Mouse (Mus musculus) thymus, postnatal 0 days (tissue): Measurements from ENCODE around the gene Gatad2b. TPM values are rescaled to one million over a fixed set of nuclear protein-coding genes. Genes with fewer than 3 reads are reported as not detected.

Experiments
- DNase-seq: peaks from one replicate; pipeline ENCODE4 v3.0.0-alpha.2; 2015; ENCODE audit warnings: low spot score
- polyA plus RNA-seq: library from polyadenylated mRNA; unstranded; fragments of >200 nt; fragmentation: Nextera tagmentation; extraction: Ambion mirVana; gene quantifications from 2 replicates; pipeline ENCODE4 v1.2.1, GENCODE M21; 2015

Gatad2b gene
- polyA plus RNA-seq, 1 experiment from 2014 or later: 14.1 TPM

DNA sequence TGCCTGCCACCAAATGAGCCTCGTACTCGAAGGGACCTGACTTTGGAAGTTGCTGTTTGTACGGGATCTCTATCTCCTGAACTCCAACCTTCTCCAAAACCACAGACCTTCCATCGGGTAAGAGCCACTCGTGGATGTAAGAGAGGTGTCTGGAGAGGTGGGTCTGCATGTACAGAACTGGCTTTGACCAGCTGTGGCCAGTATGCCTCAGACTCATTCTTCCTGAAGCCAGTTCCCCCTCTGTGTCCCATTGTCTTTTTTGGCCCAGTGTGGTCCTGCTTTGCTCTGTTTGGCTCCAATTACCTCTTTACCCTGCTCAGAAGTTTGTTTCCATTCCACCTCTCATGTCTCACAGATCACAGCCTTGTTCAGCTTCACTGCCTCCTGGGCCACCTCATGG is 85.5 kb downstream of the Gatad2b start:
- DNase-seq: no peak

DNA sequence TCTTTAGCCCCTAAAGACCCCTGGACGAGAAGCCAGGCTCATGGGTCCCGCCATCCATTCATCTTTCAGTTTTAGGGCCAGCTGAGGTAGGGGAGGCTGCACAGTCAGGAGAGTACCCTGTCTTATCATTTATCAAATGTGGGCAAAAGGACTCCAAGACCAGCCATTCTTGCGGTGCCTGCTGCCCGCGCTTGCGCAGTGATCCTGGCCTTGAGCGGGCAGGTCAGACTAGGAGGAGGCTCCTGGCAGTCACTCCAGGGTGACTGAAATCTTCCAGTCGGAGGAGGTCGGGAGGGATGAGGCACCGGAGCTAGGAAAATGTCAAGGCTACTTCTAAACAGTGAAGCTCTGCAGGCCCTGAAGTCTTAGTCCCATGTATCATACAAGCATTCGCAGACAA is 88.7 kb downstream of the Gatad2b start:
- no peak for DNase-seq

DNA sequence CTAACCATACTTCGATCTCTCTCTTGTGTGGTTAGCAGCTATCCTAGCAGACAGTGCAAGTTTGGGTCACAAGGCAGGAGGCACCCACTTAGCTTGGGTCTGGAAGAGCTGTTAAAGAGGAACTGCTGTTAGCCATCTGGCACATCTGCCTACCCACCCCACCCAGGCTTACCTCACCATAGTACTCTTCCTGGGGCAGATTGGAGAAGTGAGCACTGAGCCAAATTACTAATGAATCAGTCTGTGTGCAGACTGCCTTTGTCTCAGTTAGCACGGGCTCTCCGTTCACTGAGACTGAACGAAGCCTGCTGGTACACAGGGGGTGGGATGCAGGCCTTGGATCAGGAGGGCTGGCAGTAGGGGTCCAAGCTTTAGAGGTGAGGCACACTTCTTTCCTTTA is 90.7 kb downstream of the Gatad2b start:
- DNase-seq: no peak

GRCm38 (mm10) chr3:90384851-90385375 is 91.9 kb downstream of the Gatad2b start:
- DNase-seq: no peak

- DNase-seq: no peak
Observed at GRCm38 (mm10) chr3:90386817-90387216, 93.8 kb downstream of the Gatad2b start.

GRCm38 (mm10) chr3:90387483-90387882 is 94.5 kb downstream of the Gatad2b start:
- DNase-seq: no peak

DNA sequence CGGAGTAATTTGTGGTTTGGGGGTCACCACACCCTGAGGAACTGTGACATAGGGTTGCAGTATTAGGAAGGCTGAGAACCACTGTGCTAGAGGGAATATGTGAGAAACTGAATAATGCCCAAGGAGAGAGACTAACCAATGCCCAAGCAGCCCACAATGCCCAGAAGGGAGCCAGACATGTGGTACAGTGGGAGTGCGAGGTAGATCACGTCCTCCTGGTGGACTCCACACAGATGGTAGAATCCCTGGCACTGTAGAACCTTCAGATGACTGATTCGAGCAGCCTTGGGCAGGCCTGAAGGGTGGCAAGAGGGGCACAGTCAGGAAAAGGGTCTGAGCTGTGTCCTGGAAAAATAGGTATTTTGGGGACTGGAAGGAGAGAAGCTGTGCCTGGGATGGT is 95.2 kb downstream of the Gatad2b start:
- DNase-seq: no peak

DNA sequence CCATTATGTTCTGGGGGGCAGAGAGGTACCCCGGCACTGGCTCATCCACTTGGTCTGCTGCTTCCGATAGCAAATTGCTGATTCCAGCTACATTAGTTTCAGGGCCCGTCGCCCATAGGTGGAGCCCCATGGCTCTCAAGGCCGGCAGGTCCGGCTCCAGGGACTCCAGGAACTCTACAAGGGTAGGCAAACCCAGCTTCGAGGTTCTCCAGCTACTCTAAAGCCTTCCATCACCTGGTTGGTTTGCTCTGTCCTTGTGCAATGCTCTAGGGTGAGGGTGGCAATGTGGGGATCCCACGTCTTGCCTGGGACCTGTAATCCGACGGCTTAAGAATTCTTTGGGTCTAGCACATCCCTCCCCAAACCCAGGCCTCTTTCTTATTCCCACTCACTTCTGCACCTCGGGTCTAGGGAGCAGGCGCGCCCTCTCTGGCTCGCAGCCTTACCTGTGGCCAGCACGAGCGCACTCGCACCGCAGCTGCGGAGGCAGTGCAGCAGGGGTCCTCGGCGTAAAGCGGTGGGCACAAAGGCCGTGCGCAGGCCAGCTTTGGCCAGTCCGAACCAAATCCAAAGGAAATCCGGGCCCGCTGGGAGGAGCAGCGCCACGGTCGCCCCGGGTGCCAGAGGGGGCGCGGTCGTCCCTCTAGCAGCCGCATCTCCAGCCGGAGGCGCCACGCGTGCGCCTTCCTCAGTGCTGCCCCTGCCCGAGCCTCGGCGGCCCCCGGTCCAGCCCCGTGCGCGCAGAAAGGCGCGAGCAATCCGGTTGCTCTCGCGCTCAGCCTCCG is 95.9 kb downstream of the Gatad2b start:
- no peak for DNase-seq

- DNase-seq: no peak
Observed at GRCm38 (mm10) chr3:90389511-90390490, 96.8 kb downstream of the Gatad2b start, which contains the start of gene Slc27a3. Gene Slc27a3, minus strand, starts transcription at chr3:90389938.

- DNase-seq: no peak
Observed at GRCm38 (mm10) chr3:90391004-90391403, 98.0 kb downstream of the Gatad2b start.

DNA sequence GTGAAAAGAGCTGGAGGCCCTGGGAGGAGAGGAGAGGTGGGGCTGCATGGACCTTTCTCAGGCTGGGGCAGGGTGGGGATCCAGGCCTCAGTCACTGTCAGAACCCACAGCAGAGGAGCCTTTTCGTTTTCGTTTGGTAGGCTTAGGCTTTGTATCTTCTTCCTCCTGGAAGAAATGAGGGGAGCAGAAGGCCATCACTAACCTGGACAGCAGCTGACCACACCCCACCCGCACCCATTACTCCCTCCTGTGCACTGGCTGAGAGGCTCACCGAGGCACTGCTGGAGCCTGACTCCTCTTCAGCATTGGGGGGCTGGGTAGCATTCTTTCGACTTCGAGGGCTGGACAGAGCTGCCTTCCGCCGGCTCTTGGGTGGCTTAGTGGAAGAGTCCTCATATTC is 99.0 kb downstream of the Gatad2b start:
- no peak for DNase-seq

GRCm38 (mm10) chr3:90392661-90393060 is 99.7 kb downstream of the Gatad2b start:
- DNase-seq: no peak

- no peak for DNase-seq
Observed at GRCm38 (mm10) chr3:90395629-90396028, 102.7 kb downstream of the Gatad2b start.

- no peak for DNase-seq
Observed at GRCm38 (mm10) chr3:90400993-90401392, 108.0 kb downstream of the Gatad2b start.

DNA sequence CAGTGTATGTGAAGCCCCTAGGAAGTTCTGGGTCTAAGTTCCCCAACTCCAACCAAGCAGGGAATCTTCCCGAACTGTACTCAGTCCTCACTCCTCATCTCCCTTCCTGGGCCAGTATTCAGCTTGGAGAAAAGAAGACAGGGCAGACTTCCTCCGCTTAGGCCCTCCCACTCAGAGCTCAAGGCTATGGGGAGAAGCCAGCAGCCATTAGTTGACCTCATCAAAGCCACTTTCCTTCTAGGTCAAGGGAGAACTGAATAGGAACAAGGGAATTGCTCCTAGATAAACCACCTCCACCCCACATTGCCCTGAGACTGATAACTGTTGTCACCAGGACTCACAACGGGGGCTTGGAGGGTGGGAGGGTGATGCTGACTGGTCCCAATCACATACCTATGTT is 111.1 kb downstream of the Gatad2b start:
- no peak for DNase-seq

- no peak for DNase-seq
Observed at GRCm38 (mm10) chr3:90404609-90405008, 111.6 kb downstream of the Gatad2b start.

DNA sequence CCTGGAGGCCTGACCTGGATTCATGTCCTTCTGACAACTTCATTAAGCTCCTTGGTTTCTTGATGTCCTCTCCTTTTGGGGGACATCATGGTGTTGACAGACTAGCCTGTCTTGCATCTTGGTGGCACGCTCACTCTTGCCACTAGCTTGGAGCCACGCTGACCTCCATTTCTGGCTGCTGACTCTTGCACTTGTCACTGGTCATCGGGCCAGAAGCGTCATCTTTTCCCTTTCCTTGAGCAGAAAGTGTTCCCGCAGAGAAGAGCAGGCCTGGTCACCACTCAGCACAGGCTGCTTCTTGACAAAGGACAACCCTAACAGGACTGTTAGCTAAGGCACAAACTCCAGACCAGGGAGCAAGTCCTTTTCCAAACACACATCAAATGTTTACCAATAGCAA is 113.4 kb downstream of the Gatad2b start:
- DNase-seq: no peak

GRCm38 (mm10) chr3:90408721-90409120 is 115.7 kb downstream of the Gatad2b start:
- no peak for DNase-seq

- peak; percentile 54 for DNase-seq
Observed at GRCm38 (mm10) chr3:90412312-90413010, 119.5 kb downstream of the Gatad2b start.

DNA sequence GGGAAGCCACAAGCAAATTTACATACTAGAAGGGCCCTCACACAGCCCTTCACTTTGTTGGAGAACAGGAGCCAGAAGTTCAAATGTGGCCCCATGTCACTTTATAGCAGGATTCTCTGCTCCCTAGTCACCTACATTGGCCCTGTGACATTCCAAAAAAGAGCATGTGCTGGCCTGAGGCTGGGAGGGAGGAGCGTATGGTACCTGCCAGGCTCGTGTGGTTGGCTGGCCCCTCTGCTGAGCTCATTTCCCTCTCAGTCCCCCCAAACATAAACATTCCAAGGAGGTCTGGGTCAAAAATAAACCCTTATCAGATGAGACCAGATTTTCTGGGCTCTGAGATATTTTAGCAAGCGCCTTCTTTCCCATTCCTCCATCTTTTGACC is 120.0 kb downstream of the Gatad2b start:
- no peak for DNase-seq
